Mouse (Mus musculus): Measurements from ENCODE around the gene 1190002N15Rik. TPM values are rescaled to one million over a fixed set of nuclear protein-coding genes. Genes with fewer than 3 reads are reported as not detected.

Gene 1190002N15Rik
- total and polyA plus RNA-seq, 3 experiments: 10.8 to 31.7 (median 25.9) TPM

- intact Hi-C loops (cut with DNase I): no loop called here
- Histone ChIP-seq H3K4me3 (no peak overlapping the region), H3K4me1 (ENCODE audit: control insufficient read depth, insufficient read depth, low read length) (peaks cover 4% of the 10 kb centered on the region), H3K27ac (no peak overlapping the region), H3K27me3 (ENCODE audit: control insufficient read depth, insufficient read depth, low read length) (no peaks in the 10 kb centered on the region), H3K79me2 (replicated peaks; ENCODE audit: control insufficient read depth, insufficient read depth, low read length) (no peaks in the 10 kb centered on the region), H3K9ac (ENCODE audit: low read depth, low read length) (no peak overlapping the region), H3K36me3 (ENCODE audit: control insufficient read depth, insufficient read depth, low read length) (no peaks in the 10 kb centered on the region)
- TF ChIP-seq CTCF (IDR thresholded peaks at IDR 0.05) (no peak), POLR2A (IDR thresholded peaks at IDR 0.05; ENCODE audit: insufficient read depth, low read depth, low read length) (no peak), EP300 (IDR thresholded peaks at IDR 0.05; ENCODE audit: insufficient read depth, low read depth, low read length) (no peak)
- DNase-seq: no peak
- WGBS: 73% methylated on average over 3 of the region's 3 CpGs
These were observed 30.5 kb upstream of the 1190002N15Rik start for GRCm38 (mm10) chr9:94568386-94568785.

GRCm38 (mm10) chr9:94567722-94568314 is 29.9 kb upstream of the 1190002N15Rik start:
- no peaks in the 10 kb centered on the region for H3K79me2 ChIP-seq (replicated peaks; ENCODE audit: control insufficient read depth, insufficient read depth, low read length)
- DNase-seq: no peak
- H3K4me1 ChIP-seq (ENCODE audit: control insufficient read depth, insufficient read depth, low read length): peaks cover 4% of the 10 kb centered on the region
- H3K27me3 ChIP-seq (ENCODE audit: control insufficient read depth, insufficient read depth, low read length): no peaks in the 10 kb centered on the region
- no peak overlapping the region for H3K4me3 ChIP-seq
- no peak overlapping the region for H3K9ac ChIP-seq (ENCODE audit: low read depth, low read length)
- no peak overlapping the region for H3K27ac ChIP-seq
- intact Hi-C loops (cut with DNase I): no loop called here
- H3K36me3 ChIP-seq (ENCODE audit: control insufficient read depth, insufficient read depth, low read length): no peaks in the 10 kb centered on the region
- 66% methylated on average over 5 of the region's 5 CpGs for WGBS
- TF ChIP-seq POLR2A (IDR thresholded peaks at IDR 0.05; ENCODE audit: insufficient read depth, low read depth, low read length) (no peak), EP300 (IDR thresholded peaks at IDR 0.05; ENCODE audit: insufficient read depth, low read depth, low read length) (no peak), CTCF (IDR thresholded peaks at IDR 0.05) (no peak)

- H3K4me1 ChIP-seq (ENCODE audit: control insufficient read depth, insufficient read depth, low read length): peaks cover 3% of the 10 kb centered on the region
- WGBS: 82% methylated on average over 6 of the region's 6 CpGs
- H3K79me2 ChIP-seq (replicated peaks; ENCODE audit: control insufficient read depth, insufficient read depth, low read length): no peaks in the 10 kb centered on the region
- H3K9ac ChIP-seq (ENCODE audit: low read depth, low read length): no peak overlapping the region
- no peak overlapping the region for H3K4me3 ChIP-seq
- TF ChIP-seq EP300 (IDR thresholded peaks at IDR 0.05; ENCODE audit: insufficient read depth, low read depth, low read length): no peak
- TF ChIP-seq CTCF (IDR thresholded peaks at IDR 0.05): no peak
- no peaks in the 10 kb centered on the region for H3K27me3 ChIP-seq (ENCODE audit: control insufficient read depth, insufficient read depth, low read length)
- no peak overlapping the region for H3K27ac ChIP-seq
- intact Hi-C loops (cut with DNase I): no loop called here
- no peaks in the 10 kb centered on the region; the same call in none of the 2 replicates for H3K36me3 ChIP-seq (ENCODE audit: control insufficient read depth, insufficient read depth, low read length)
- no peak for DNase-seq
These were observed 19.1 kb upstream of the 1190002N15Rik start for GRCm38 (mm10) chr9:94556776-94557514.

GRCm38 (mm10) chr9:94556249-94556648 is 18.4 kb upstream of the 1190002N15Rik start:
- H3K36me3 ChIP-seq (ENCODE audit: control insufficient read depth, insufficient read depth, low read length): no peaks in the 10 kb centered on the region; the same call in none of the 2 replicates
- no peak overlapping the region for H3K27ac ChIP-seq
- no peak for DNase-seq
- intact Hi-C loops (cut with DNase I): no loop called here
- H3K4me1 ChIP-seq (ENCODE audit: control insufficient read depth, insufficient read depth, low read length): peaks cover 3% of the 10 kb centered on the region
- no peaks in the 10 kb centered on the region for H3K79me2 ChIP-seq (replicated peaks; ENCODE audit: control insufficient read depth, insufficient read depth, low read length)
- TF ChIP-seq POLR2A (IDR thresholded peaks at IDR 0.05; ENCODE audit: insufficient read depth, low read depth, low read length) (no peak), CTCF (IDR thresholded peaks at IDR 0.05) (no peak), EP300 (IDR thresholded peaks at IDR 0.05; ENCODE audit: insufficient read depth, low read depth, low read length) (no peak)
- H3K27me3 ChIP-seq (ENCODE audit: control insufficient read depth, insufficient read depth, low read length): no peaks in the 10 kb centered on the region
- H3K4me3 ChIP-seq: no peak overlapping the region
- no peak overlapping the region for H3K9ac ChIP-seq (ENCODE audit: low read depth, low read length)

GRCm38 (mm10) chr9:94550493-94551095 is 12.7 kb upstream of the 1190002N15Rik start:
- no peaks in the 10 kb centered on the region for H3K36me3 ChIP-seq (ENCODE audit: control insufficient read depth, insufficient read depth, low read length)
- no peaks in the 10 kb centered on the region for H3K4me1 ChIP-seq (ENCODE audit: control insufficient read depth, insufficient read depth, low read length)
- WGBS: 89% methylated on average over 2 of the region's 2 CpGs
- no peak for TF ChIP-seq POLR2A (IDR thresholded peaks at IDR 0.05; ENCODE audit: insufficient read depth, low read depth, low read length)
- no peak for TF ChIP-seq EP300 (IDR thresholded peaks at IDR 0.05; ENCODE audit: insufficient read depth, low read depth, low read length)
- TF ChIP-seq CTCF (IDR thresholded peaks at IDR 0.05): no peak
- no peak overlapping the region for H3K9ac ChIP-seq (ENCODE audit: low read depth, low read length)
- intact Hi-C loops (cut with DNase I): no loop called here
- H3K79me2 ChIP-seq (replicated peaks; ENCODE audit: control insufficient read depth, insufficient read depth, low read length): no peaks in the 10 kb centered on the region
- no peak overlapping the region for H3K4me3 ChIP-seq
- H3K27ac ChIP-seq: no peak overlapping the region
- no peaks in the 10 kb centered on the region for H3K27me3 ChIP-seq (ENCODE audit: control insufficient read depth, insufficient read depth, low read length)
- no peak for DNase-seq

GRCm38 (mm10) chr9:94543881-94544280 is 6.0 kb upstream of the 1190002N15Rik start:
- Histone ChIP-seq H3K9ac (ENCODE audit: low read depth, low read length) (no peak overlapping the region), H3K27me3 (ENCODE audit: control insufficient read depth, insufficient read depth, low read length) (no peaks in the 10 kb centered on the region), H3K79me2 (replicated peaks; ENCODE audit: control insufficient read depth, insufficient read depth, low read length) (no peaks in the 10 kb centered on the region), H3K27ac (no peak overlapping the region), H3K4me1 (ENCODE audit: control insufficient read depth, insufficient read depth, low read length) (no peaks in the 10 kb centered on the region), H3K4me3 (no peak overlapping the region), H3K36me3 (ENCODE audit: control insufficient read depth, insufficient read depth, low read length) (peaks cover 2% of the 10 kb centered on the region)
- WGBS: 84% methylated on average over 4 of the region's 4 CpGs
- intact Hi-C loops (cut with DNase I): no loop called here
- no peak for DNase-seq
- no peak for TF ChIP-seq EP300 (IDR thresholded peaks at IDR 0.05; ENCODE audit: insufficient read depth, low read depth, low read length)
- TF ChIP-seq POLR2A (IDR thresholded peaks at IDR 0.05; ENCODE audit: insufficient read depth, low read depth, low read length): no peak
- no peak for TF ChIP-seq CTCF (IDR thresholded peaks at IDR 0.05)

Measured in heart, adult 2 months (tissue).